Mouse (Mus musculus): ENCODE results near the gene Oxtr. TPM values are rescaled to one million over a fixed set of nuclear protein-coding genes. Genes with fewer than 3 reads are reported as not detected.

Oxtr gene
- polyA plus RNA-seq, 1 experiment from 2014 or later, result 1.8 TPM

DNA sequence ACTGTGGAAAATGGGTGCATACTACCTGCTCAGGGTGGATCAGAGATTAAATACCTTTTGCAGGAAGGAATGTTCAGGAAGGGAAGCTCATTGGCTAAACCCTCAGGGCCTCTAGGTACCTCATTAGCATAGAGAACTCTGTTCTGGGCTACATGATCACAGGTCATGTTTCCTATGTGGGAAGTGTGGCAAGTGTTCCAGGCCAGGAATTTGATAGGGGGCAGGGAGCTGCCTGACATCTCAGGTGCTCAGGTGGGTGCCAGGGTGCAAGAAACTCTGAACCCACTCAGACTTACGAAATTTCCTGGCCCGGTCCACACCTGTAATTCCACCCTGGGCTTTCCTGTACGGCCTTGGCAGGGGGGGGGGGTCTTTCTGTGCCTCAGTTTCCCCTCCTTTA, 9.0 kb upstream of the Oxtr start:
- no peak overlapping the region for H3K9ac ChIP-seq (replicated peaks)
- H3K4me1 ChIP-seq, result no peaks in the 10 kb centered on the region
- no peak overlapping the region for H3K27ac ChIP-seq (replicated peaks)
- H3K4me3 ChIP-seq (replicated peaks), result no peak overlapping the region
- ATAC-seq (ENCODE audit: low FRiP score), result no peak
- H3K36me3 ChIP-seq, result no peaks in the 10 kb centered on the region
- H3K4me2 ChIP-seq, result no peak overlapping the region
- no peaks in the 10 kb centered on the region for H3K9me3 ChIP-seq (replicated peaks)
- H3K27me3 ChIP-seq (replicated peaks), result no peaks in the 10 kb centered on the region
- WGBS, result 93% methylated on average over 3 of the region's 3 CpGs

DNA sequence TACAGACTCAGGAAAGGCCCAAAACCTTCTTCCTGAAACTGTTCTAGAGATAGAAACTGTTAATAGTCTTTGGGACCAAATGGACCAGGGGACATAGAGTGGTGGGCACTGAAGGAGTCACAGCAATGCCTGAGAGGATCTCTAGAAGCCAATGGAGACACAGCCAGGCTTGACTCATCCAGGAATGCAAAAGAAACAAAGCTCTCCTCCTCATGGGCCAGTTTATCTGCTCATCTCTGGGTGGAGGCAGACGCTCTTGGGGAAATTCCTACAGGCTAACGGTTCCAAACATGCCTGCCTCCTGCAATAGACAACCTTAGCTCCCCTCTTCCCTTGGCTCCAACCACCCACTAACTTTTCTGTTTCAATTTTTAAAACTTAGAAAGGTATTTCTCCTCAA, 7.7 kb upstream of the Oxtr start:
- H3K27me3 ChIP-seq (replicated peaks), result 0 out of 2 replicates have a peak, but pooled peaks cover 3% of the 10 kb centered on the region
- H3K36me3 ChIP-seq, result no peaks in the 10 kb centered on the region

DNA sequence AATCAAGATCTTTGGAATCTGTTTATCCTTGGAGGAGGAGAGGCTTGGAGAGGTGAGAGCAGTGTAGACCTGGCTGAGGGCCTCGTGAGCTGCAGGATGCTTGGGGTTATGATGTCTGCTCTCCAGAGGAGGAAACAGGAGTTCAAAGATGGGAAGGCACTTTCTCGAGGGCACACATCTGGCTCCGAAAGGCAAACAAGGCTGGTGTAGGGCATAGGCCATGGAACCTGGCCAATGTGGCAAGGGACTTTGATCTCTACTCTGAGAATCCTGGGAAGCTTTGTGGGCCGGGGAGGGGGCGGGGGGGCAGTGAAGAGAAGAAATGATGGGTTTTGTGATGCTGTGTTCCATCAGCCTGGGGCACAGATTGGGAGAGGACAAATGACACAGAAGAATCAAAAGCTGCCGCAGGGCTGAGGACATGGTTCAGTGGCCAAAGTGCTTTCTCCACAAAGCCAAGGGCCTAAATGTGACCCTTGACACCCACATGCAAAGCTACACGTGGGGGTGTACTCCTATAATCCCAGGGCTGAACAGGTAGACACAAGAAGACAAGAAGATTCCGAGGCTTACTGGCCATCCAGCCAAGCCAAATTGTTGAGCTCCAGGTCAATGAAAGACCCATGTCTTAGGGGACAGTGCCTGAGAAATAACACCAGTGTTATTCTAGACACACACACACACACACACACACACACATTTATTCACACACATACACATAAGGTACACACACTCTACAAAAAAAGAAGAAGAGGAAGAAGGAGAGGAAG, 6.7 kb upstream of the Oxtr start:
- no peak overlapping the region for H3K4me3 ChIP-seq (replicated peaks)
- no peaks in the 10 kb centered on the region for H3K9me3 ChIP-seq (replicated peaks)
- ATAC-seq (ENCODE audit: low FRiP score), result no peak
- H3K4me1 ChIP-seq, result no peaks in the 10 kb centered on the region
- H3K36me3 ChIP-seq, result no peaks in the 10 kb centered on the region
- no peak overlapping the region for H3K27ac ChIP-seq (replicated peaks)
- H3K9ac ChIP-seq (replicated peaks), result no peak overlapping the region
- WGBS, result 82% methylated on average over 8 of the region's 8 CpGs
- no peak overlapping the region for H3K4me2 ChIP-seq
- H3K27me3 ChIP-seq (replicated peaks), result 0 out of 2 replicates have a peak, but pooled peaks cover 3% of the 10 kb centered on the region

More for the DNA sequence above, 7.7 kb upstream of the Oxtr start:
- Histone ChIP-seq H3K9ac (replicated peaks) (no peak overlapping the region), H3K9me3 (replicated peaks) (no peaks in the 10 kb centered on the region), H3K27ac (replicated peaks) (no peak overlapping the region), H3K4me1 (no peaks in the 10 kb centered on the region), H3K4me3 (replicated peaks) (no peak overlapping the region), H3K4me2 (no peak overlapping the region)
- WGBS, result 88% methylated on average over 2 of the region's 2 CpGs
- no peak for ATAC-seq (ENCODE audit: low FRiP score)

DNA sequence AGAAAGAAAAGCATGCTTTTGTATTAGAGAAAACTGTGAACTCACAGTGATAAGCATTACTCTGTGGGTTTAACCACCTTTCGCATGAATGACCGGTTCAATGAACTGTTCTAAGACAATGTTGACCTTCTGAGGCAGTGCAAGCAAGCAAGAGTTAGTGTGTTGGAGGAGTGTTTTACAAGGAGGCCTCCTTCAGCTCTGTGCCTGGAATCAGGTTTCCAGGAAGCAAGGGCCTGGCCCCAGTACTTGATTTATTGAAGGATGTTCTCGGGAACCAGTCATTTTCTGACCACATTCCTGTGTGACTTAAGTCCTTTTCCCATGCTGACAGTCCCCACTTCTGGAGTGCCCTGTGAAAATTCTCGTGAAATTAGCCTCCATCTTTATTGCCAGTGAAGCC, 5.5 kb upstream of the Oxtr start:
- H3K4me2 ChIP-seq, result no peak overlapping the region
- H3K4me1 ChIP-seq, result peaks cover 6% of the 10 kb centered on the region
- H3K4me3 ChIP-seq (replicated peaks), result no peak overlapping the region
- no peak overlapping the region for H3K9ac ChIP-seq (replicated peaks)
- H3K9me3 ChIP-seq (replicated peaks), result no peaks in the 10 kb centered on the region
- WGBS, result 40% methylated on average over 4 of the region's 4 CpGs
- H3K36me3 ChIP-seq, result no peaks in the 10 kb centered on the region
- ATAC-seq (ENCODE audit: low FRiP score), result no peak
- no peak overlapping the region for H3K27ac ChIP-seq (replicated peaks)
- peaks cover 9% of the 10 kb centered on the region for H3K27me3 ChIP-seq (replicated peaks)

DNA sequence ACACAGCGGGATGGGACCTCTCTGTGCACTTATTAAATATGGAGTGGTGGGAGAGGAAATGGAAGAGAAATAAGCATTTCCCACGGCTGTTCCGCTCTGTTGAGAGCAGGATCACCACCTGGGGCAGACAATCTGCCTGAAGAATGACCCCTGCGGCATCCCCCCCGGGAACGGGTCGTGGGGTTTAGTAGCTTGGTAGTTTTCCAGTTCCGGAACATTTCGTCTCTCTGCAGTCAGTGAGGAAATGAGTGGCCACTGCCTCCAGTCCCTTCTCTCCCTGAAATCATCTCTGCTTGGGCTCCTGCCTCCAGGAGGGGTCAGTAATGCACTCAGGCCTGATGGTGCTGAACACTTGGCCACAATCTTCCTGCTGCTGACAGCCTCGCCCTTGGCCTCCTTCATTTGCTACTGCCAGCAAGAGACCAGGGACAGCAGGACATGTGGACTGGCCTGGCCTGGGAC, 4.9 kb upstream of the Oxtr start:
- peaks cover 15% of the 10 kb centered on the region for H3K27me3 ChIP-seq (replicated peaks)
- no peak overlapping the region for H3K27ac ChIP-seq (replicated peaks)
- H3K4me1 ChIP-seq, result peaks cover 12% of the 10 kb centered on the region
- no peak overlapping the region for H3K4me2 ChIP-seq
- no peaks in the 10 kb centered on the region for H3K36me3 ChIP-seq
- 58% methylated on average over 10 of the region's 10 CpGs for WGBS
- no peak for ATAC-seq (ENCODE audit: low FRiP score)
- no peaks in the 10 kb centered on the region for H3K9me3 ChIP-seq (replicated peaks)
- no peak overlapping the region for H3K4me3 ChIP-seq (replicated peaks)
- H3K9ac ChIP-seq (replicated peaks), result no peak overlapping the region

DNA sequence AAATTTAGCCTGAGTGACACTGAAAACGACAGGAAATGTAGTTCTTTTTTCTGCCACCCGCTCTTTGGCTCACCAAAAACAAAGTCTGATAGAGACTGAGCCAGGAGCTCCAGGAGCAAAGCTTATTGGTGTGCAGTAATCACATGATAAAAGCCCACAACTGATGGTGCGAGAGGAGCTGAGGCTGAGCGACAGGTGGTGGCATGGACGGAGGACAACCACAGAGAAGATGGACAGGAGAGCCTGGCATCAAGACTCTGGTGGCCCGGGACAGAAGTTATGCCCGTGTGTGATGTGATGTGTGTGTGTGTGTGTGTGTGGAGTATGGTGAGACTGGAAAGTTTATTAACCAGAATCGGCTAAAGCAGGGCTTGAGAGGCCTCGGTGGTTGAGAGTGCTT, 3.6 kb upstream of the Oxtr start:
- H3K4me2 ChIP-seq, result no peak overlapping the region
- no peaks in the 10 kb centered on the region for H3K9me3 ChIP-seq (replicated peaks)
- peaks cover 27% of the 10 kb centered on the region for H3K27me3 ChIP-seq (replicated peaks)
- H3K4me1 ChIP-seq, result peaks cover 22% of the 10 kb centered on the region
- no peaks in the 10 kb centered on the region for H3K36me3 ChIP-seq
- H3K4me3 ChIP-seq (replicated peaks), result no peak overlapping the region
- ATAC-seq (ENCODE audit: low FRiP score), result no peak
- no peak overlapping the region for H3K27ac ChIP-seq (replicated peaks)
- WGBS, result 91% methylated on average over 9 of the region's 9 CpGs
- no peak overlapping the region for H3K9ac ChIP-seq (replicated peaks)

DNA sequence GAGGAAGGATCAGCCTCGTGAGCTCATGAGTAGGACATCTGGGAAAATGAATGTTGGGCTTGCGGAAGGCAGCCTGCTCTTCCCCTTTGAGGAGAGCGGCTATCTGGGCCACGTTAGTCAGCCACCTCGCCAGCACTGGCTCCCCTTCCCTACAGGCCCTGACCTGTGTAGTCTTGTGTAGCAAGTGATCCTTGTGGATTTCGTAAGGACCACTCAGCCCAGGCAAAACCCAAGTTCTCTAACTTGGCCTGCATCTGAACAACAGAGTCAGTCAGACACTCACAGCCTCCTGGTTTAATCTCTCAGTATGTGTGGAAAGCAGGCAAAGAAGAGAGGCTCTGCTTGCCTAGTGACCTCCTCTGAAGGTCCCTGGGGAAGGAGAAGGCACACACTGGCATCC, 2.9 kb upstream of the Oxtr start:
- 84% methylated on average over 6 of the region's 6 CpGs for WGBS
- Histone ChIP-seq H3K9me3 (replicated peaks) (no peaks in the 10 kb centered on the region), H3K27me3 (replicated peaks) (peaks cover 35% of the 10 kb centered on the region), H3K36me3 (no peaks in the 10 kb centered on the region), H3K9ac (replicated peaks) (no peak overlapping the region), H3K27ac (replicated peaks) (no peak overlapping the region), H3K4me3 (replicated peaks) (no peak overlapping the region), H3K4me1 (peaks cover 22% of the 10 kb centered on the region), H3K4me2 (no peak overlapping the region)
- no peak for ATAC-seq (ENCODE audit: low FRiP score)

DNA sequence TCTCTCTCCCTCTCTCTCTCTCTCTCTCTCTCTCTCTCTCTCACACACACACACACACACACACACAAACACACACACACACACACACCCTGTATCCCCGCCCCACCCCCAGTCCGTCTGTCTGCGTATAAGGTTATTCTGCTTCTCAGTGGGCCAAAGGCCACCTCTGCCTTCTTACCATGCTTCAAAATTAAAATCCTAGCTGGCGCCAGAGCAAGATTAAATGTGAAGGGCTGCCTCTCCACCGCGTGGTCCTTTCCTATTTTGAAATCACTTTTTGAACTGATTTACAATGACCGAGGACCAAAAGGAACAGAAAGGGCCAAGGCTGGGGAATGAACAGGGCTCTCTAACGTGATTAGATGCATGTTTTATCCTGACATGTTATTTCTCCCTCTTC, 1.8 kb upstream of the Oxtr start:
- Histone ChIP-seq H3K27me3 (replicated peaks) (peaks cover 44% of the 10 kb centered on the region), H3K4me1 (peaks cover 22% of the 10 kb centered on the region), H3K27ac (replicated peaks) (no peak overlapping the region), H3K36me3 (no peaks in the 10 kb centered on the region), H3K9ac (replicated peaks) (no peak overlapping the region), H3K4me3 (replicated peaks) (no peak overlapping the region), H3K4me2 (no peak overlapping the region), H3K9me3 (replicated peaks) (no peaks in the 10 kb centered on the region)
- ATAC-seq (ENCODE audit: low FRiP score), result no peak
- 80% methylated on average over 8 of the region's 8 CpGs for WGBS

DNA sequence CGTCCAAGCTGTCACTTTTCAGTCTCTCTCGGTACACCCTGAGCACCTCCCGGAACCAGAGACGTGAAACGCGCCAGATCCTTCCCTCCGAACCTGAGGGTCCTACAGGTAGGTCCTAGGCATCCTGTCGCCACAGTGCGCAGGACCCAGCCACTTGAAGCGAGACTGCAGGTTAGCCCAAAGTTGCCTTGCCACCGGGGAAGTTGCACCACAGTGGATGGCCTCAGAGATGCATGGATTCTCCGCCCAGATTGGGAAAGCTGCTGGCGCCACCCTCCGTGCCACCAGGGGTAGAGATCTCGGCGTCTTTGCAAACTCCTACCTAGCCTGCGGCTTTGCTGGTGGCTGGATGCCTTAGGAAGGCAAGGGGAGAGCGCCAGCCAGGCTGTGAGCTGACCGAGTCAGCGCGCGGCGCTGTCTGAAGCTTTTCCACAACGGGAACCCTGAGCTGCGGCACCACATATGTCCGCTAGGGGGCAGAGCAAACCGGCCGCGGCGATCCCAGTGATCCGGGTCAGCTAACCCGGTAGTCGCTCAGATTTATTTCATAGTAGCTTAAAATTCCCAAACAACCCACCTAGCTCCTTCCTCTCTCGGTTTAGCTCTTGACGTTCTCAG, 991 bp upstream of the Oxtr start:
- no peaks in the 10 kb centered on the region for H3K36me3 ChIP-seq
- H3K27me3 ChIP-seq (replicated peaks), result peaks cover 45% of the 10 kb centered on the region
- ATAC-seq (ENCODE audit: low FRiP score), result peak; percentile 69
- peak overlapping the region; percentile 78 for H3K4me2 ChIP-seq
- H3K9me3 ChIP-seq (replicated peaks), result no peaks in the 10 kb centered on the region
- peaks cover 22% of the 10 kb centered on the region for H3K4me1 ChIP-seq
- peak overlapping the region; percentile 42 for H3K4me3 ChIP-seq (replicated peaks)
- H3K27ac ChIP-seq (replicated peaks), result no peak overlapping the region
- under 1% methylated on average over 35 of the region's 35 CpGs for WGBS
- H3K9ac ChIP-seq (replicated peaks), result peak overlapping the region; percentile 46

DNA sequence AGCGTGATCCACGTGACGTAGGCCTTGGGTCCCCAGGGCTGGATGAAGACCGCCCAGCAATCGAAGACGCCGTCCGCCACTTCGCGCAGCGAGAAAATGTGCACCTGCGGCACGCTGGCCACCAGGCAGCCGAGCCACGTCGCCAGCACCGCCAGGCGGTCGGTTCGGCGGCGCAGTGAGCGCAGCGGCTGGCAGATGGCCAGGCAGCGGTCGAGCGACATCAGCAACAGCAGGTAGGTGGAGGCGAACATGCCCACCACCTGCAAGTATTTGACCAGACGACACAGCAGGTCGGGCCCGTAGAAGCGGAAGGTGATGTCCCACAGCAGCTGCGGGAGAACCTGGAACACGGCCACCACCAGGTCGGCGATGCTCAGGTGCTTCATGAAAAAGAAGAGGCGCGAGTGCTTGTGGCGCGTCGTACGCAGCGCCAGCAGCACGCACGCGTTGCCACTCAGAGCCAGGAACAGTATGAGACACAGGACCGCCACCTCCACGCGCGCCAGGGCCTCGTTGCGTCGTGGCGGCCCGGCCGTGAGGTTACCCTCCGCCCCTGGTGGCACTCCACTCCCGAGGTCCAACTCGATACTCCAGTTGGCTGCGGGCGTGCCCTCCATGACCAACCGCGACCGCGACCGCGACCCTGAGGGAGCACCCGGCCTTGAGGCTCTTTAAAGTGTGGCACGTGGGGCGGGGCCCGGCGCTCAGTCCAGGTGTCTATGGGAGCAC, 398 bp downstream of the Oxtr start:
- peaks cover 22% of the 10 kb centered on the region for H3K4me1 ChIP-seq
- H3K9me3 ChIP-seq (replicated peaks), result no peaks in the 10 kb centered on the region
- peak overlapping the region; percentile 42 for H3K4me3 ChIP-seq (replicated peaks)
- H3K27ac ChIP-seq (replicated peaks), result no peak overlapping the region
- peak; percentile 49 for ATAC-seq (ENCODE audit: low FRiP score)
- H3K9ac ChIP-seq (replicated peaks), result peak overlapping the region; percentile 46
- 2% methylated on average over 72 of the region's 72 CpGs for WGBS
- H3K4me2 ChIP-seq, result peak overlapping the region; percentile 78
- peaks cover 45% of the 10 kb centered on the region for H3K27me3 ChIP-seq (replicated peaks)
- no peaks in the 10 kb centered on the region for H3K36me3 ChIP-seq

DNA sequence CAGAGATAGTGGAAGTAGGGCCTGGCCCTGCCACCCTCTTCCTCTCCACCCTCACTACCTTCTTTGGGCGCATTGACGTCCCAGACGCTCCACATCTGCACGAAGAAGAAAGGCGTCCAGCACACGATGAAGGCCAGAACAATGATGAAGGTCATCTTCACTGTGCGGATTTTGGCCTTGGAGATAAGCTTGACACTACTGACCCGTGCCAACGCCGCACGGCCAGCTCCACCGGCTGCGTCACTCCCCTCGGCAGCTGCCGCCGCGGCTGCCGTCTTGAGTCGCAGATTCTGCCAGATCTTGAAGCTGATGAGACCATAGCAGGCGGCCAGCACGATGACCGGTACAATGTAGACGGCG, 942 bp downstream of the Oxtr start:
- peak overlapping the region; percentile 42 for H3K4me3 ChIP-seq (replicated peaks)
- H3K9me3 ChIP-seq (replicated peaks), result no peaks in the 10 kb centered on the region
- H3K4me2 ChIP-seq, result peak overlapping the region; percentile 78
- 30% methylated on average over 24 of the region's 24 CpGs for WGBS
- no peaks in the 10 kb centered on the region for H3K36me3 ChIP-seq
- H3K27ac ChIP-seq (replicated peaks), result no peak overlapping the region
- H3K9ac ChIP-seq (replicated peaks), result peak overlapping the region; percentile 46
- H3K4me1 ChIP-seq, result peaks cover 22% of the 10 kb centered on the region
- H3K27me3 ChIP-seq (replicated peaks), result peaks cover 45% of the 10 kb centered on the region
- no peak for ATAC-seq (ENCODE audit: low FRiP score)

DNA sequence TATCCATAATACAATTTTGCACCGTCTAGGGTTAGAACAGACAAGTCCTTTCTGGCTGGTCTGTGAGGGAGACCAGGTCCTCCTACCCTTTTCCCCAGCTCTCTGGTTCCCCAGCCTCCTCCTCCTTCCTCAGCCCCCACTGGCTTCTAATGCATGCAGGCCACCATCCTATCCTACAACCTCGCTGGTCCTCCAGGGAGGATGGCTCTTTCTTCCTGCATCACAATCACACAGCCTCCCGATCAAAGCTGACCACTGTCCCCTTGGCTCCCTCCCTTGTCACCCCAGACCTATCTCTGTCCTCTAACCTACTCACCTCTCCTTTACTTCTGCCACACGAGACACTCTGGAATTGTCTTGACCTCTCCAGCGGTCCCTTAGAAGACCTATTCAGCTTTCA, 1.8 kb downstream of the Oxtr start:
- no peak for ATAC-seq (ENCODE audit: low FRiP score)
- Histone ChIP-seq H3K36me3 (no peaks in the 10 kb centered on the region), H3K4me2 (no peak overlapping the region), H3K4me1 (peaks cover 22% of the 10 kb centered on the region), H3K27ac (replicated peaks) (no peak overlapping the region), H3K4me3 (replicated peaks) (no peak overlapping the region), H3K27me3 (replicated peaks) (peaks cover 45% of the 10 kb centered on the region), H3K9me3 (replicated peaks) (no peaks in the 10 kb centered on the region), H3K9ac (replicated peaks) (no peak overlapping the region)
- WGBS, result 86% methylated on average over 5 of the region's 5 CpGs
